Mouse (Mus musculus): ENCODE results near the gene Elovl5.

Elovl5 gene

DNA sequence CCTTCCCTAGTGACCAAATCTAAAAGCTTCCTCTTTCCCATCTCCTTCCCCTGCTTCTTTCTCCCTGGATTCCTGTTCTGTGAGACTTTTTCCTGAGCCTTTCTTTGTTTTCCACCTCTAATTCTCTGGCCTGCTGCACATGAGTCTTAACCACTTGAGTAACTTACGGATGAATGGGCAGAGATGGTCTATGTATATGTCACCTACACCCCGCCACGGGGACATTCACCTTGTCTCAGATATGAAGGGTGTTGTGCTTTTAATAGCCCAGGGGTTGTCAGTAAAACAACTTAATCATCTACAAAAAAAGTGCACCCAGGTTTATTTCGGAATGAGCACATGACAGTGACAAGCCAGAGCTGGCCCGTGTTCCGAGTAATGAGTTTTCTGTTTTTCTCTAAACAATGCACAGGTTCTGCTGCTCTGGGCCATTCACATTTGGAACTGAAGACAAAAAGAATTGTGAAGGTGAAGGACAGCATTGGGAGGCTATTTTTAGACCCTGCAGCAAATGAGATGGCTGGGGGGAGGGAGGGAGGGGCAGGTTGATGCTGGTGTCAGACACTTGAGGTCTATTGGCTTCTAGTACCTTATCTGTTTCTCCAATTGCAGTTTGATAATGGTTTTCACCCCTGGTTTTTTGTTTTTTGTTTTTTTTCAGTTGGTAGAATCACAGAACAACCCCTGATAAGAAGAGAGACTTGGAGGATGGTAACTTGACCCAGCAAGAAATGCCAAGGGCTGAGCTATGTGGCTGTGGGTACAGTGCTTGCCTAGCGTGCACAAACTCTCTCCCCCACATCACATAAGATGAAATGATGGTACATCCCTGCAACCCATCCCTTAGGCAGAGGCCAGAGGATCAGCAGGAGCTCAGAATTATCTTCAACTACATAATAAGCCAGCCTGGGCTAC, 83.7 kb downstream of the Elovl5 start:
- no peak for DNase-seq

DNA sequence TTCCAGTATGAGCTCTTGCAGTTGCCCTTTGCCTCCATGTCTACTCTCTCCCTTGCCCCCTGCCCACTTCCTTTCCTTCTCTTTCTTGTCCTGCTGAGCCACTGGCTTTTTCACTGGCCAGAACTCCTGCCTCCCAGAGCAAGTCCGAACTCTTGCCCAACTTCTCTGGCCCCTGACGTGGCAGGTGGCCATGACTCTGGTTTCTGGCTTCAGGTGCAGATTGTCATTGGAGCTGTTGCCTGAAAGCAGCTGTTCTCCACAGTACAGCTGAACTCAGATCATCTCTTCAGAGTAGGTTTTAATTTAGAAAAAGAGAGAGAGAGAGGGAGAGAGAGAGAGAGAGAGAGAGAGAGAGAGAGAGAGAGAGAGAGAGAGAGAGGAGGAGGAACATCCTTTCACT, 86.1 kb downstream of the Elovl5 start:
- DNase-seq, result no peak

DNA sequence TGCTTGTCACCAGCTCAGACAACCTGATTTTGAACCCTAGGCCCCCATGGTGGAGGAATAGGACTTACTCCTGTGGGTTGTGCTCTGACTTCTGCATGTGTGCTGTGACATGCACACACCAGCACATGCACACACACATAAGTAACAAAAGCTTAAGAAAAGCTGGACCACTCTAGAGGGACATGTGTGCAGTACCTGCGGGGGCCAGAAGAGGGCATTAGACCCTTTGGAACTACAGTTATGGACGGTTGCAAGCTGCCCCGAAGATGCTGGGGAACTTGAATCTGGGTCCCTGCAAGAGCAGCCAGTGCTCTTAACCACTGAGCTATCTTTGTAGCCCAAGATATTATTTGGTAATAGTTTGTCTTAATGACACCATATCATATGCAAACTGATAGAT, 88.3 kb downstream of the Elovl5 start:
- DNase-seq, result peak; percentile 42 to 62

DNA sequence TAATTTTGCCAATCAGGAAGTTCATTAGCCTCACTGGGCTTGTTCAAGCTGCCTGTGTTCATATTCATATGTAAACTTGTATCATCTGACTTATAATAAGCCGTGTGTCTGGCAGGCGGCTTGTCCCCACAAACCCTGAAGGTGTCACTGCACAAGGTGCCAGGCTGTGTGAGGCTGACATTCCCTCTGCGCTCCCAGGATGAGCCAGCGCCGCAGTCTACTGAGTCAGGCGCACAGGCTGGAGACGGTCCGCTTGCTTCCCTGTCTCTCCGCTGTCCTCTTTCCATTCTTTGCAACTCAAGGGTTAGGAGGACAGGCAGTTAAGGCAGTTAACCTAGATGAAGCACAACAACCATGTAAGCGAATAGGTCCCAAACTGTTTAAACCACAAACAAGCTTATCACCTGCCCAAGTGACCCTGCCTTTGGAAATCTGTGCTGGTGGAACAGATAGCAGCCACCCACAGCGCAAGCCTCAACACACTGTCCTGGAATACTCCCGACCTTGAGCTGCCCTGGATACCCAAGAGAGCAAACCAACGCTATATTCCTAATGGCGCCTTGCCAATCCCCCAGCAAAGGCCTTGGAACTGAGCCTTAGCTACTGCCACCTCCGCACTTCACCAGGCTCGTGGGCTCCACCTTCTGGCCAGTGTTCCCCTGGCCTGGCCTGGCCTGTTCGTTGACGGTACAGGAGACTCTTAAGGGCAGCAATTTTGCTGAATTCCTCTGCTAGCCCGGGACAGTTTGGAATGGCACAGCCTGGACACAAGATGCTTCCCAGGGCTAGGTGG, 89.2 kb downstream of the Elovl5 start:
- peak; percentile 94 to 96 for DNase-seq

DNA sequence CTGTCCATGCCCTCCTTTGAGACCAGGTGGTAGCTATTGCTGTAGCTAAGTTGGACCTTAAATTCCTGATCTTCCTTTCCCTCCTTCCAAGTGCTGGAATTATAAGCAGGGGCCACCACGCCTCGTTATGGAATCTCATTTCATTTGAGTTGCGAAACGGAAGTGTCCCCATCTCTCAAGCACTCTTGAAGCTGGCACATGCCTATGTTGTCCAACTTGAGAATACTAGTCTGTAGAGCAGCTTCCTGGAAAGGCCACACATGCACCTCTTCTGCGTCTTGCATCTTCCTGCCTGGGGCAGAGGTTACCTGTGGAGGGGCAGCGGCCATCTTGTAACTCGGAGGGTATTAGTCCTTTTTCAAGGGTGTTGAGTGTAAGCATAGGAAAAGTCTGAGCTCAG, 92.2 kb downstream of the Elovl5 start:
- DNase-seq, result no peak

DNA sequence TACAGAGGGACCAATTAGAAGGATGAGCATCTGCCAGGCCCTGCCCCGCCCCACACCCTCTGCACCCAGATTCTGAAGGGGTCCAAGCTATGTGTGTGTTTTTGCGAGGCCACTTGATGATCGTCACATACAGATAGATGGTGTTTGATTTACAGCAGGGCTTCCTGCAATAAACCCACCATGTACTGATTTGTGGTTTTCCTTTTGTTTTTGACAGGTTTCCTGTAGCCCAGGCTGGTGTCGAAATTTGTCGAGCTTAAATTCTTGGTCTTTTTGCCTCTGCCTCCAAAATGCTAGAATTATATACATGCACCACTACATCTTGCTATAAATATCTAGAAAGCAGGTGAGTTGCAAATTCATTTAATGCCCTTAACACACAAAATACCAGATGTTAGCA, 93.0 kb downstream of the Elovl5 start:
- no peak for DNase-seq

DNA sequence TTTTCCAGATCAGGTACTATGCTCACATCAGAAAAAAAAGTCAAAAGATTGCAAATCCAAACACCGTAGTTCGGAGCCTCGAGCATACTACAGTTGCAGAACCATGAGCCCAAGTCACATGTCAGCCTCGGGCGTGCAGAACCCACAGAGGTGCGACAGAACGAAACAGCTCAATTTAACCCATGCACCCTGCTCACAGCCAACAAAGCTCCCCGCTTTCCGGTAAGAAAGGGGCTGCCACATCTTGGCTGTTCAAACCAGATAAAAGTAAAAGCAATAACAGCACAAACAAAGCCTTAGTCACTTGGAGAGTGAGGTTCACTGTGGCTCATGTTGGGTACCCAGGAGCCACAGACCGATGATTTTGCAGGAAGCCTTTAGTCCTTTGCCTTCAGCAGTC, 93.5 kb downstream of the Elovl5 start:
- DNase-seq, result no peak

DNA sequence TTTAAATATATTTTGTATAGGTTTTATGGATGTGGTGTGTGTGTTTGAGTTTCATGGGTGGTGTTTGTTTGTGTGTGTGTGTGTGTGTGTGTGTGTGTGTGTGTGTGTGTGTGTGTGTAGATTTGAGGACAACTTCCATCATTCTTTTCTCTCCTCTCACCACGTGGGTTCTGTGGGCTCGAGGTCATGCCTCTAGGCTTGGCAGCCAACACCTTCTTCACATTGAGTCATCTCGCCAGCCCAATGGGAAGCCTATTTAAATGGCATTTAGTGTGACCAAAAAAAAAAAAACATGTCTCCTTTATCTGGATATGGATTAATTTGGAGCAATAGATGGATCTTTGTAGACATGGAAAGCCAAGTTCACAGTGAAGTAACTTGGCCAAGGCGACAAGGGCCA, 94.9 kb downstream of the Elovl5 start:
- no peak for DNase-seq

DNA sequence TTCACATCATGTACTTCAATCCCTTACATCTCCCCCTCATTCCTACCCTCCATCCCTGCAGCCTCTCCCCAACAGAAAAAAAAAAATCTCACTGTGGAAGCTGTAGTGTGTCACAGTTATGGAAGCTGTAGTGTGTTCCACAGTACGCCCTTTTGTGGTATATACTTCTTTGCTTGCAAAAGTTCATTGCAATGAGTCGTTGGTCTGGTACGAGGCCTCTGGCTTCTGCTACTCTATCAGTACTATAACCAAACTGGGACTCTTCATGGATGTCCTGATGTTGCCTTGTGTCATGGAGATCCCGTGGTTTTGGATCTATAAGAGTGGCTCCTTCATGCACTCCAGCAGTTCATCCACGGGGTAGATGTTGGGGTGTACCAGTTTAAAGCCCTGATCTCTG, 95.5 kb downstream of the Elovl5 start:
- no peak for DNase-seq

DNA sequence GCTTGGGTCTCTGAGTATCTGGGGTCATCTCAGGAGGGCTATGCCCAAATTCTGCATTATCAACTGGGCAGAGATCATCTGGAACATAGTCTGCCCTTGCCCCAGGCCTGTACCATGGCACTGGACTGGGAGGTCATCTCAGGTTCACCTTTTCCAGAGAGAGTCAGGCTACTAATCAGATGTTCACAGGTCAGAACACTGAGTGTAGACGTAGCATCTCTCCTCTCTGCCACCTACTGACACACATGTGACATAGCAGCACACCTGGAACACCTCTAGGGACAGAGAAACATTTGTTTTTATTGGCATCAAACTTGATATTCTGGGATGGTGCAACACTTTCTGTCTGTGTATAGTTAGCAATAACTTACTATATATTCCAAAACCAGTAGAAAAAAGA, 96.6 kb downstream of the Elovl5 start:
- no peak for DNase-seq

DNA sequence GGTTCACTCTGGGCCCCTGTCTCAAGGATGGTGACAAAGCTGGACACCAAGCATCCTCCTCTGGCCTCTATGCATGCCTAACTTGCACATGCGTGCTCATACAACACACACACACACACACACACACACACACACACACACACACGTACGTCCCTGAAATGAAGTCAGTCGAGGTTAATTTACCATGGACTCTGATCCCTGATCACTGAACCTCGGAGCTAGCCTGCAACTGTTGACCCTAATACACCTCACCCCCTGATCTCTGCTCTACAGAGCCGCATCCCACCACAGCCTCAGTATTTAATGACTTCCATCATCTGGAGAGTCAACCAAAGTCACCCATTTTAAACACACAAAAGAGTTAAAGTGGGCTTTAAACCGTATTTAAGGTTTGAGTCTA, 98.7 kb downstream of the Elovl5 start:
- DNase-seq, result no peak

DNA sequence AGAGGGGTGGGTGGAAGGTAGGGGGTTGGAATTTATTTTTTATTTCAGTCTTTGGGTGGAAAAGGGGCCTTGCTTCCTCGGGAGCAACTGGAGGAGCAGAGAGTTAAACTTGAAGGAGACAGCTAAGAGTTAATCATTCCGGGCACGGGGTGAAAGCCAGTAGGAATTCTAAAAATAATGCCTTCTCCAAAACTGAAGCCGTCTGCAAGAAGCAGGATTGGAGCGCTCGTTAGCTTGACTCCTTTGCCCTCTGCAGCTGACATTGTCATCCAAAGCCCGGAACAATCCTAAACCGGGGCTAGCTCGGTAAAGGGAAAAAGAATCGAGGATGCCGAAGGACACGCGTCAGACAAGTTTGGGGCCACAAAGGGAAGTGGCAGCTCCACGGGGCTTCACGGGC, 99.1 kb downstream of the Elovl5 start:
- DNase-seq, result no peak

DNA sequence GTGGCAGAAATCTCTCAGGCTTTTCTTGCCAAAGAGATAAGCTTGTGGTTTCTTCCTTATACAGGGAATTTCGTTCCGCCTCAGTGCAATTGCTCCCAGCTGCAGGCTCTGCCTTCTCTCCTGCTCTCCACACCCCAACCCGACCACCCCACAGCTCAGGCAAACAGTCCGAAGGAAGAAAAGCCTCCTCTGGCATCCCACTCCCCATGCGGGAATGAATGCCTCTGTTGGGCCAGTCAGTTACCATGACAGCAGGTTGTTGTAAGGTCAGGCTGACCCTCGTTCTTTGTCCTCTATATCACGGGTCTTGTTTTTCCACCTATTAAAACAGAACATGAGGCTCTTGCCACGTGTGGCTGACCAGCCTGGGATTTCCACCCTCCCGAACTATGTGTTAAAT, 104.1 kb downstream of the Elovl5 start:
- no peak for DNase-seq

DNA sequence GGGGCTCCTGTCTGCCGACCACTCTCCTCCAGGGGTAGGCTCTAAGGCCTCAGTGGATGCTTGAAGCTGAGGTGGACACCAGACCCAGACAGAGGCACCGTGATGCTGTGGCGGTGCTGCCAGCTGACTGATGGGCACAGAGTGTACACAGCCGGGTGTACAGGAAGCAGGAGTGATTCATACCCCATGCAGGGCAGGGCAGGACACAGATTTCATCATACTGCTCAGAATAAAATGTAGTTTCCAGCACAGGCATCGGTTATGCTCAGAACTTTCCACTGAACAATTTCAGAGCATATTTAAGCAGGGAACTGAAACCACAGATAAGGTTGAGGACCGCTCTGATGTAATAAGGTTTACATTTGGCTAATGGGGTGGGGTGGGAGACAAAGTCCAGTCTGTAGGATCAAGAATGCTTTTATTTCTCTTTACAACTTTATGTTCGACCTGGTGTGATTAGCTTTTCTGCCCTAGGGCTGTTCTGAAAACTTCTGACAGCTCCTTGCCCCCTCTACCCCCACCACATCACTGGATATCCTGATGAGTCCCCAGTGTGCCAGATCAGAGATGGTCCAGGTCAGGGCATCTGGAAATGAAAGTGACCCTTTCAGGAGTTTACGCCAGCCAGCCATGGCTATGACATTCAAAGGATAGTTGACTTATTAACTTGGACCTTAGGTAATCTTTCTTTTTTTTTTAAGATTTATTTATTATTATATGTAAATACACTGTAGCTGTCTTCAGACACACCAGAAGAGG, 105.2 kb downstream of the Elovl5 start:
- no peak for DNase-seq

DNA sequence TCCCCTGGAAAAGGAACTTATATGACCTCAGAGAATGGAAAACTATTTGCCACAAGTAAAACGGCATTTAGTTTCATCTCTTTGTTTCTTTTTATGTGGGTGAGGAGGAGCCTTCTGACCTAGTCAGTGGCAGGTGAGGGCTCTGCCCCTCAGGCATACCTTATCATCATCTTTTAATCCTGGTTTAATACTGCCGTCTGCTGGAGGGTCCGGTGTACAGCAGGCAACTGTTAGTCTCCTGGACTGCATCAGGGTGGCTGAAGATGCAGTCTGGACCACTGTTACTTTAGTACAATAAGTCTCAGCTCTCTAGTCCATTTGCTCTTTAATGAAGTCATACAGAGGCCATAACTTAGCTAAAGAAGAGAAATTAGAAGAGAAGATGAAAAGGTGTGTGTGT, 107.7 kb downstream of the Elovl5 start:
- peak; percentile 77 to 83 for DNase-seq

DNA sequence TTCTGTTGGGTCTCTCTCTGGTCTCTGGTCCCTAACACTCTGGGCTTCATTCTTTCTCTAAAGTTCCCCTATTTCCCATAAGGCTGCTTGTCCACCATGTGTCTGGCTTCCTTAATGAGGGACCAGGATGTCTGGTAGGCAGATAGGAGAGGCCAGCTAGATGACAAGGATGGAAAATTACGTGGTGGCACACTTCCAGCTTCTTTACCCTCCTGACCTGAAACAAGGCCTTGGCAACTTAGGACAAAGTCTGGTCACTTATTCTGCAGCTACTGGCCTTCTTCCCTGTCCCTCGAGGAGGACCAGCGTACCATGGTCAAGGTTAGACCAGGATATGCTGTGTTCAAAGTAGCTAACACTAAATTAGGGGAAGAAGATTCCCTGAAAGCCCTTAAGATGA, 109.9 kb downstream of the Elovl5 start:
- DNase-seq, result no peak

DNA sequence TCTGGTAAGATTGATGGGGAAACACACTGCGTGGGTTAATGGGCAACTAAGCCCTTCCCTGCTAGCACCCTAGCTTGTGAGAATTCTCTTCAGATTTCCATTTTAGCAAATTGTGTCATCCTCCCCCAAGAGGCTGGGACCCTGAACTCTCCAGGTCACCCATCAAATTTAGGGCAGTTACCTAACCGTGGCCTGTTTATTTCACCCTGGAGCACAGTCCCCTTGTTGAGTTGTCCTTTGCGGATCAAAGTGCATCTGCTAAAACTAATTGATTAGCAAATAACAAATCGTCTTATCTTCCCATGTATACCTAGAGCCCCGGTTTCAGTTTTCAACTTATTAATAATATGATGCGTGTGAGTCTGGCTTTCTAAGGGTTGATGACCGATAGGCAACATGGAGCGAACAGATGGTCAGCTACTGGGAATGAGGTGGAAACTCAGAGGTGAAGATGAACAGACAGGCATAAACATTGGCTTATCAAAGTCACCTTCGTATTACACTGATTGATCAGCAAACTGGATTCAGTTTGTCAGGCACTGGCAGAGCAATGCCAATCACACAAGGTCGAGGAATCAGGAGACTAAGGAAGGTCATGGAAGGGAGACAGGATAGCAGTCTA, 113.8 kb downstream of the Elovl5 start:
- no peak for DNase-seq

DNA sequence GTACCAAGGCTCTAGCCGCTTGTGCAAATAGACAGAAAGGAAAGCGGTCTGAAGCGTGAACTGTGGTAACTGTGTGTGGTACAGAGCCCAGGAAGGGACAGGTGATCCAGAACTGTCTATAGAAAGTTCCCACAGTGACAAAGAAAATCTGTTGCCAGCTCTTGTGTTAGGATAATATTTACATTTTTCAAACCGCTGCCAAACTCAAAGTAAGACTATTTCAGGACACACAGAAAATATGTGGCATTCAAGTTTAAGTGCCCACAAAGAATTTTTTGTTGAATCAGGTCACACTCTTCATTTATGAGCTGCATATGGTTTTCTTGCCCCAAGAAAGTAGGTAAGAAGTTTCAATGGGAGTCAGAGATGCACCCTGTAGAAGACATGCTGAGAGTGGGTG, 115.8 kb downstream of the Elovl5 start:
- no peak for DNase-seq

Data from cerebellum, postnatal 10 days (tissue).